In the genomic region with DNA sequence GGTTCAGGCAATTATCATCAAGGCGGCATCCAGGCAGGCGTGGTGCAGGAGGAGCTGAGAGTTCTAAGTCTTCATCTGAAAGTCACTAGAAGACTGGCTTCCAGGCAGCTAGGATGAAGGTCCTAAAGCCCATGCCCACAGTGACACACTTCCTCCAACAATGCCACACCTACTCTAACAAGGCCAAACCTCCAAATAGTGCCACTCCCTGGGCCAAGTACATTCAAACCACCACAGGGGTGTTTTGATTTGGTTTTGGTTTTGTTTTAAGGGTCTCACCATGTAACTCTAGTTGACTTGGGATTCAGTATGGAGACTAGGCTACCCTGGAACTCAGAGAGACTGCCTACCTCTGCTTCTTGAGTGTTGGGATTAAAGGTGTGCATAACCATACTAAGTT, we compare ENCODE assay signal across 8 mouse cellular contexts. TPM values are rescaled to one million over a fixed set of nuclear protein-coding genes. Genes with fewer than 3 reads are reported as not detected.
A peak's percentile ranks its signal among the peaks of the same experiment; 100 is the strongest.
DNase-seq lines count a peak whose midpoint lies in the region; TF ChIP-seq lines count a peak whose summit lies in the region.

Tmbim1 (minus strand) TSS at position 101 of the 400 bp plus-strand sequence.

- TF ChIP-seq POLR2A in lung, adult 2 months (IDR thresholded peaks at IDR 0.05; ENCODE audit: borderline replicate concordance, extremely low read depth, low read depth, low read length): no peak
- no peak for TF ChIP-seq POLR2A in bone marrow, adult 2 months (IDR thresholded peaks at IDR 0.05; ENCODE audit: borderline replicate concordance, control insufficient read depth, low read depth, low read length)
- no peak for TF ChIP-seq POLR2A in myocyte (IDR thresholded peaks at IDR 0.05; ENCODE audit: insufficient read length, low read depth)

- no peaks in the 10 kb centered on the region for H3K27me3 ChIP-seq in myocyte (ENCODE audit: control insufficient read depth, insufficient read depth, insufficient read length)

- peak within 1 kb of the TSS; percentile 55 for H3ac ChIP-seq in myocyte (ENCODE audit: control insufficient read depth, insufficient read length)

- peaks cover 33% of the 10 kb centered on the region for H3K79me2 ChIP-seq in myocyte (ENCODE audit: control insufficient read depth, insufficient read depth)

- H3K36me3 ChIP-seq in myocyte (ENCODE audit: control insufficient read depth, insufficient read depth): no peaks in the 10 kb centered on the region

- H3K4me2 ChIP-seq in myocyte (ENCODE audit: low read depth): peak within 1 kb of the TSS; percentile 97

- peaks cover 33% of the 10 kb centered on the region for H3K4me1 ChIP-seq in lung, adult 2 months (ENCODE audit: control insufficient read depth, insufficient read depth, low read length)
- H3K4me1 ChIP-seq in bone marrow, adult 2 months (ENCODE audit: control insufficient read depth, insufficient read depth, low read length): no peaks in the 10 kb centered on the region; the same call in 1 of the 2 replicates

- H3K27ac ChIP-seq in bone marrow, adult 2 months (ENCODE audit: control insufficient read depth, insufficient read depth, low read depth, low read length, poor library complexity): no peak within 1 kb of the TSS

- TF ChIP-seq CTCF in lung, adult 2 months (IDR thresholded peaks at IDR 0.05; ENCODE audit: insufficient read depth, low read length): no peak
- no peak for TF ChIP-seq CTCF in bone marrow, adult 2 months (IDR thresholded peaks at IDR 0.05; ENCODE audit: control insufficient read depth, insufficient read depth, low read length)

- 85% methylated on average over 2 of the region's 2 CpGs for WGBS in lung, adult 2 months
- WGBS in bone marrow, adult 2 months: 89% methylated on average over 2 of the region's 2 CpGs

- peak within 1 kb of the TSS; percentile 96 for H3K4me3 ChIP-seq in lung, adult 2 months (replicated peaks; ENCODE audit: extremely low read depth, low read depth, low read length)
- no peak within 1 kb of the TSS for H3K4me3 ChIP-seq in bone marrow, adult 2 months (replicated peaks; ENCODE audit: control insufficient read depth, low read depth, low read length)
- peak within 1 kb of the TSS; percentile 84 for H3K4me3 ChIP-seq in myocyte

- no peak for DNase-seq in lung, adult 2 months
- DNase-seq in lung, postnatal 4 days: no peak
- DNase-seq in heart, adult 8-10 months (ENCODE audit: low spot score): no peak
- DNase-seq in layer of hippocampus, postnatal 36 days: no peak
- no peak for DNase-seq in cerebellum, adult 8-10 months
- DNase-seq in cerebellum, adult 9-11 months: no peak

TF ChIP-seq in myocyte, 11 proteins besides CTCF, POLR2A, EP300 and RAD21:
- TF ChIP-seq SRF (IDR thresholded peaks at IDR 0.05; ENCODE audit: control insufficient read depth, insufficient read length, low read depth) (no peak), POLR2AphosphoS2 (IDR thresholded peaks at IDR 0.05; ENCODE audit: insufficient read length, low read depth) (no peak), MYOD1 (IDR thresholded peaks at IDR 0.05; ENCODE audit: control insufficient read depth in 1 of 3, insufficient read length in 2 of 3, low read depth in 2 of 3) (no peak), USF1 (IDR thresholded peaks at IDR 0.05; ENCODE audit: low read depth) (no peak), MYOG (IDR thresholded peaks at IDR 0.05; ENCODE audit: control insufficient read depth in 1 of 3, insufficient read depth in 1 of 3, insufficient read length in 2 of 3, low read depth in 2 of 3) (no peak), TCF3 (IDR thresholded peaks at IDR 0.05; ENCODE audit: insufficient read length, low read depth) (no peak), E2F4 (IDR thresholded peaks at IDR 0.05; ENCODE audit: insufficient read depth) (no peak), REST (IDR thresholded peaks at IDR 0.05; ENCODE audit: insufficient read depth, insufficient read length) (no peak), TCF12 (IDR thresholded peaks at IDR 0.05; ENCODE audit: insufficient read depth, poor library complexity, severe bottlenecking) (no peak), MAX (IDR thresholded peaks at IDR 0.05; ENCODE audit: low read depth) (no peak), CEBPB (IDR thresholded peaks at IDR 0.05; ENCODE audit: insufficient read depth, poor library complexity, severe bottlenecking) (no peak)

RNA-seq across cellular contexts. Expression of gene Tmbim1, which starts in this region (rescaled TPM):
- 567 and 655 TPM in 2 replicates for polyA plus RNA-seq in lung, adult 2 months (2012; rRNA removed)
- polyA plus RNA-seq in bone marrow, adult 2 months (2011; ENCODE audit: insufficient read depth, insufficient read length, low replicate concordance, missing spikeins): 6.7 and 15.6 TPM in 2 replicates
- total RNA-seq in heart, adult 8-10 months (2022): 10 to 100 TPM; 40.4 to 45.1 (median 44.2) TPM
- total RNA-seq in layer of hippocampus, postnatal 36 days (2021): 10 to 100 TPM; 25.1 to 25.4 TPM
- polyA plus RNA-seq in myocyte (2012; fragmentation: generic; extraction: Trizol): 178 TPM

Comparison
In these comparisons a context has a peak if more than half of its experiments do, and no peak if none do; other contexts are left out.
1. RNA of gene Tmbim1 (polyA plus RNA-seq): 567 to 655 TPM in lung, adult 2 months and 178 TPM in myocyte (single experiment); 6.7 to 15.6 TPM in bone marrow, adult 2 months; every median in the first group is over 10 times any median in the second.